In genomic region chr12:91590716-91591115, GRCm38 (mm10) we compare ENCODE assay signal across 8 mouse cellular contexts. TPM values are rescaled to one million over a fixed set of nuclear protein-coding genes. Genes with fewer than 3 reads are reported as not detected.
DNase-seq lines count a peak whose midpoint lies in the region; ATAC-seq and TF ChIP-seq lines count a peak whose summit lies in the region.

No protein-coding gene starts in this region.

- H3K27me3 ChIP-seq in heart, embryonic 12.5 days (replicated peaks), result no peaks in the 10 kb centered on the region
- no peaks in the 10 kb centered on the region for H3K27me3 ChIP-seq in kidney, postnatal 0 days (ENCODE audit: insufficient read depth, low read length)

- 28% methylated on average over 6 of the region's 6 CpGs for WGBS in heart, embryonic 12.5 days
- WGBS in kidney, postnatal 0 days, result 27% methylated on average over 6 of the region's 6 CpGs
- 29% methylated on average over 6 of the region's 6 CpGs for WGBS in macrophage (ENCODE audit: missing documents)

- TF ChIP-seq CTCF in kidney, postnatal 0 days (IDR thresholded peaks at IDR 0.05; ENCODE audit: low read depth), result no peak

- H3K79me2 ChIP-seq in macrophage (ENCODE audit: inconsistent target), result peaks cover 31% of the 10 kb centered on the region

- H3K4me3 ChIP-seq in heart, embryonic 12.5 days, result peak overlapping the region; percentile 99
- peak overlapping the region; percentile 96 for H3K4me3 ChIP-seq in kidney, postnatal 0 days (replicated peaks; ENCODE audit: low read depth, low read length)
- H3K4me3 ChIP-seq in macrophage (ENCODE audit: inconsistent target), result peak overlapping the region; percentile 19

- peaks cover 11% of the 10 kb centered on the region for H3K4me1 ChIP-seq in heart, embryonic 12.5 days (replicated peaks)
- H3K4me1 ChIP-seq in kidney, postnatal 0 days (replicated peaks; ENCODE audit: insufficient read depth, low read length), result peaks cover 12% of the 10 kb centered on the region

- peaks cover 3% of the 10 kb centered on the region for H3K36me3 ChIP-seq in heart, embryonic 12.5 days
- no peaks in the 10 kb centered on the region for H3K36me3 ChIP-seq in kidney, postnatal 0 days (ENCODE audit: insufficient read depth, low read length)
- no peaks in the 10 kb centered on the region for H3K36me3 ChIP-seq in macrophage (ENCODE audit: inconsistent target)

- DNase-seq in urinary bladder, postnatal 14 days (ENCODE audit: low spot score), result peak; percentile 46
- DNase-seq in urinary bladder, adult 2 months (ENCODE audit: low spot score), result no peak
- peak; percentile 54 for DNase-seq in embryo, embryonic 11 days
- peak; percentile 42 for DNase-seq in kidney, postnatal 0 days (ENCODE audit: low spot score)
- peak; percentile 27 to 30 for DNase-seq in urinary bladder, postnatal 36 days (ENCODE audit: low spot score in 2 of 2)
- no peak for DNase-seq in right cerebral cortex, postnatal 14 days

- H3K9ac ChIP-seq in heart, embryonic 12.5 days, result peak overlapping the region; percentile 76
- peak overlapping the region; percentile 70 for H3K9ac ChIP-seq in kidney, postnatal 0 days (ENCODE audit: low read depth, low read length)

- peak overlapping the region; percentile 61 for H3K4me2 ChIP-seq in heart, embryonic 12.5 days
- H3K4me2 ChIP-seq in kidney, postnatal 0 days (ENCODE audit: low read length), result peak overlapping the region; percentile 66

- ATAC-seq in heart, embryonic 12.5 days (ENCODE audit: insufficient number of reproducible peaks, low FRiP score), result no peak
- ATAC-seq in kidney, postnatal 0 days (replicated peaks; ENCODE audit: low FRiP score, low read depth), result no peak

- 0 out of 2 replicates have a peak, but pooled peaks cover 2% of the 10 kb centered on the region for H3K9me3 ChIP-seq in heart, embryonic 12.5 days (replicated peaks)
- H3K9me3 ChIP-seq in kidney, postnatal 0 days (replicated peaks; ENCODE audit: low read length), result no peaks in the 10 kb centered on the region

- peak overlapping the region; percentile 100 for H3K27ac ChIP-seq in heart, embryonic 12.5 days (ENCODE audit: poor library complexity, severe bottlenecking)
- H3K27ac ChIP-seq in kidney, postnatal 0 days, result peak overlapping the region; percentile 100
- peak overlapping the region; percentile 98 for H3K27ac ChIP-seq in macrophage

RNA-seq across cellular contexts. Expression of gene Gtf2a1, which starts 0.4 kb away (rescaled TPM):
- polyA plus RNA-seq in urinary bladder, adult 2 months (2012; rRNA removed), result 14.2 and 16.2 TPM in 2 replicates
- polyA plus RNA-seq in heart, embryonic 12.5 days (2016; fragmentation: Nextera tagmentation; extraction: Ambion mirVana), result 44.5 and 45.5 TPM in 2 replicates
- 29.5 and 34.2 TPM in 2 replicates for polyA plus RNA-seq in kidney, postnatal 0 days (2015; fragmentation: Nextera tagmentation; extraction: Ambion mirVana)
- 100 to 1,000 TPM in 12 of 26 experiments, 10 to 100 TPM in 14; 50.2 to 185 (median 97.3) TPM for total RNA-seq in macrophage (2018; cell fraction: chromatin; rRNA removed)
- total RNA-seq in macrophage (2018; cell fraction: cytosol; rRNA removed), result 10 to 100 TPM; 53.8 to 87.8 (median 73.5) TPM
- 100 to 1,000 TPM in 2 of 26 experiments, 10 to 100 TPM in 24; 53.2 to 115 (median 85.2) TPM for total RNA-seq in macrophage (2018; cell fraction: nucleus; rRNA removed)
- 25.3 to 34.3 TPM (median 28.7 TPM) in 3 replicates for polyA plus RNA-seq in macrophage (2018)

Comparison
In these comparisons a context has a peak if more than half of its experiments do, and no peak if none do; other contexts are left out.
1. DNase-seq: peak in urinary bladder, postnatal 14 days (single experiment), embryo, embryonic 11 days (single experiment), kidney, postnatal 0 days (single experiment) and urinary bladder, postnatal 36 days (2 of 2); none in urinary bladder, adult 2 months (single experiment) and right cerebral cortex, postnatal 14 days (single experiment).
2. H3K4me3 ChIP-seq: peak in every context shown above with its lines; median percentile 99 in heart, embryonic 12.5 days; 96 in kidney, postnatal 0 days; 19 in macrophage.
3. Peak in every context shown above with its lines, with median percentiles within 50 percentile points of each other: H3K27ac ChIP-seq.